ENCODE assay signal across 30 mouse cellular contexts in genomic region chr8:125069733-125070132, GRCm38 (mm10). TPM values are rescaled to one million over a fixed set of nuclear protein-coding genes. Genes with fewer than 3 reads are reported as not detected.
DNase-seq lines count a peak whose midpoint lies in the region; ATAC-seq and TF ChIP-seq lines count a peak whose summit lies in the region.
"Had no signal": no experiment of that assay in that cellular context is flagged by ENCODE, and none has a peak within 500 bp of the region (broad histone marks: within the 10 kb centered on the region; RNA-seq: fewer than 3 reads in every experiment).

No protein-coding gene starts in this region.

- no peak for ATAC-seq in hindbrain, postnatal 0 days
- no peak for ATAC-seq in hindbrain, embryonic 14.5 days (ENCODE audit: low FRiP score)
- ATAC-seq: forebrain, embryonic 15.5 days; intestine, embryonic 16.5 days had no signal

- DNase-seq in hindbrain, postnatal 0 days (ENCODE audit: low spot score): peak; percentile 51
- DNase-seq in hindbrain, embryonic 14.5 days (ENCODE audit: low spot score): no peak
- peak; percentile 69 for DNase-seq in retina, adult 2 months (ENCODE audit: low read depth, low spot score)
- no peak for DNase-seq in retina, embryonic 14.5 days (ENCODE audit: low spot score)
- peak; percentile 69 for DNase-seq in brain, adult 2 months (ENCODE audit: low read depth, low spot score)
- DNase-seq in urinary bladder, postnatal 36 days (ENCODE audit: low spot score in 2 of 2): no peak
- DNase-seq: adrenal gland, postnatal 25 days; cerebellum, adult 18-20 months; cerebellum, postnatal 25 days; gastrocnemius, adult 2 months; gastrocnemius, postnatal 36 days; heart, adult 18-20 months; kidney, adult 8-10 months; kidney, postnatal 4 days; layer of hippocampus, adult 9-11 months; liver, embryonic 13.5 days; lung, embryonic 14.5 days; lung, postnatal 14 days; right cerebral cortex, postnatal 14 days; thymus, postnatal 4 days had no signal

- no peak overlapping the region for H3K9ac ChIP-seq in hindbrain, postnatal 0 days (replicated peaks; ENCODE audit: low read length)
- no peak overlapping the region for H3K9ac ChIP-seq in hindbrain, embryonic 14.5 days
- H3K9ac ChIP-seq: embryonic facial prominence, embryonic 12.5 days; forebrain, embryonic 15.5 days; limb, embryonic 15.5 days; liver, embryonic 13.5 days; lung, embryonic 14.5 days; neural tube, embryonic 15.5 days had no signal

- 0 out of 2 replicates have a peak overlapping the region, but pooled peaks have one; percentile 3 for H3K27ac ChIP-seq in hindbrain, postnatal 0 days
- H3K27ac ChIP-seq in hindbrain, embryonic 14.5 days: no peak overlapping the region
- H3K27ac ChIP-seq: embryonic facial prominence, embryonic 12.5 days; forebrain, embryonic 15.5 days; gastrocnemius, adult 2 months; kidney, postnatal 0 days; limb, embryonic 10.5 days; limb, embryonic 15.5 days; liver, embryonic 13.5 days; neural tube, embryonic 15.5 days had no signal

- H3K27me3 ChIP-seq in hindbrain, postnatal 0 days (ENCODE audit: insufficient read depth, low read length): no peaks in the 10 kb centered on the region
- H3K27me3 ChIP-seq in hindbrain, embryonic 14.5 days (ENCODE audit: control insufficient read depth, insufficient read depth, low read length): no peaks in the 10 kb centered on the region
- H3K27me3 ChIP-seq: embryonic facial prominence, embryonic 12.5 days; forebrain, embryonic 15.5 days; heart, embryonic 12.5 days; limb, embryonic 15.5 days; liver, embryonic 13.5 days; neural tube, embryonic 15.5 days had no signal

- H3K4me3 ChIP-seq in hindbrain, postnatal 0 days (ENCODE audit: low read length): no peak overlapping the region
- H3K4me3 ChIP-seq in hindbrain, embryonic 14.5 days (replicated peaks; ENCODE audit: low read length): no peak overlapping the region
- H3K4me3 ChIP-seq: embryonic facial prominence, embryonic 12.5 days; forebrain, embryonic 10.5 days; forebrain, embryonic 15.5 days; gastrocnemius, adult 2 months; heart, embryonic 12.5 days; limb, embryonic 10.5 days; limb, embryonic 15.5 days; liver, embryonic 13.5 days; neural tube, embryonic 15.5 days had no signal

- 51% methylated on average over 6 of the region's 6 CpGs for WGBS in hindbrain, postnatal 0 days
- 45% methylated on average over 6 of the region's 6 CpGs for WGBS in hindbrain, embryonic 14.5 days

- peaks cover 4% of the 10 kb centered on the region; the same call in 1 of the 2 replicates for H3K4me1 ChIP-seq in hindbrain, postnatal 0 days (ENCODE audit: insufficient read depth, low read length)
- H3K4me1 ChIP-seq in hindbrain, embryonic 14.5 days (replicated peaks; ENCODE audit: control insufficient read depth, insufficient read depth, low read length): peaks cover 9% of the 10 kb centered on the region; the same call in 1 of the 2 replicates

- no peak for TF ChIP-seq CTCF in hindbrain, postnatal 0 days (IDR thresholded peaks at IDR 0.05; ENCODE audit: low read depth)

- H3K9me3 ChIP-seq in hindbrain, postnatal 0 days (ENCODE audit: low read length): no peaks in the 10 kb centered on the region
- H3K9me3 ChIP-seq in hindbrain, embryonic 14.5 days (ENCODE audit: control insufficient read depth, low read length): no peaks in the 10 kb centered on the region
- H3K9me3 ChIP-seq: embryonic facial prominence, embryonic 12.5 days; forebrain, embryonic 10.5 days; forebrain, embryonic 15.5 days; heart, embryonic 12.5 days; limb, embryonic 10.5 days; limb, embryonic 15.5 days; liver, embryonic 13.5 days; neural tube, embryonic 15.5 days had no signal

- no peaks in the 10 kb centered on the region for H3K36me3 ChIP-seq in hindbrain, postnatal 0 days (ENCODE audit: insufficient read depth, low read length)
- H3K36me3 ChIP-seq in hindbrain, embryonic 14.5 days (replicated peaks; ENCODE audit: control insufficient read depth, insufficient read depth): no peaks in the 10 kb centered on the region
- H3K36me3 ChIP-seq: embryonic facial prominence, embryonic 12.5 days; forebrain, embryonic 10.5 days; forebrain, embryonic 15.5 days; G1E; heart, embryonic 12.5 days; limb, embryonic 10.5 days; limb, embryonic 15.5 days; liver, embryonic 13.5 days; neural tube, embryonic 15.5 days had no signal

- no peak overlapping the region for H3K4me2 ChIP-seq in hindbrain, postnatal 0 days (ENCODE audit: low read depth, low read length)
- no peak overlapping the region for H3K4me2 ChIP-seq in hindbrain, embryonic 14.5 days (replicated peaks)
- H3K4me2 ChIP-seq: embryonic facial prominence, embryonic 12.5 days; forebrain, embryonic 15.5 days; heart, embryonic 12.5 days; limb, embryonic 15.5 days; liver, embryonic 13.5 days; lung, embryonic 14.5 days; neural tube, embryonic 15.5 days had no signal

RNA-seq across cellular contexts. Expression of gene Disc1, which starts 15.7 kb away (rescaled TPM):
- total RNA-seq in hindbrain, postnatal 0 days (2014; rRNA removed): 7.1 and 10.7 TPM in 2 replicates
- 2.2 and 2.5 TPM in 2 replicates for polyA plus RNA-seq in hindbrain, postnatal 0 days (2015; fragmentation: Nextera tagmentation; extraction: Ambion mirVana)
- 1.1 and 1.8 TPM in 2 replicates for polyA plus RNA-seq in hindbrain, embryonic 14.5 days (2014; fragmentation: Nextera tagmentation; extraction: Ambion mirVana)
- total RNA-seq: G1E had no signal
- polyA plus RNA-seq: G1E had no signal

RNA-seq across cellular contexts. Expression of gene Tsnax, which starts 56.9 kb away (rescaled TPM):
- total RNA-seq in hindbrain, postnatal 0 days (2014; rRNA removed): 81.1 and 89.5 TPM in 2 replicates
- polyA plus RNA-seq in hindbrain, postnatal 0 days (2015; fragmentation: Nextera tagmentation; extraction: Ambion mirVana): 176 and 177 TPM in 2 replicates
- 218 and 247 TPM in 2 replicates for polyA plus RNA-seq in hindbrain, embryonic 14.5 days (2014; fragmentation: Nextera tagmentation; extraction: Ambion mirVana)

Comparison
In these comparisons a context has a peak if more than half of its experiments do, and no peak if none do; other contexts are left out.
1. DNase-seq: peak in hindbrain, postnatal 0 days (single experiment), retina, adult 2 months (single experiment) and brain, adult 2 months (single experiment); none in hindbrain, embryonic 14.5 days (single experiment), retina, embryonic 14.5 days (single experiment) and urinary bladder, postnatal 36 days (0 of 2).